Mouse (Mus musculus): ENCODE measurements around the gene Rhod. TPM values are rescaled to one million over a fixed set of nuclear protein-coding genes. Genes with fewer than 3 reads are reported as not detected.

The Rhod gene
- polyA plus RNA-seq, 1 experiment, result 168 TPM

DNA sequence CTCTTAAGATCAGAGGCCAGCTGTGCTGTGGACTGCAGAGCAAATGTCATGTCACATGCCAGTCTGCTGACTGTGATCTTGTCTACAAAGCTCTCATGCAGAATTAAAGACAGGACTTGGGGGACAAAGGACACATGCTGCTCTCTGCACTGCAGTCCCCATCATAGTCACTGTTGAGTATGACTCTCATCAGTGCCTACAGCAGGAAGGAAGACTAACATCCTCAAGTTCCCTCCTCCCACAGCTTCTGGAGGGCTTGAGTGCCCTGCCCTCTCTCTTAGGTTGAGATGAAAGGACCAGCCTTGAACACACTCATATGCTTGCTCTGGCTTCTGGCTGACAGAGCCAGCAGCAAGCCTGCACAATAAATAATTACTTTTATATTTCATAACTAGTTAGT, 21.5 kb downstream of the Rhod start:
- no peak for TF ChIP-seq POLR2A (IDR thresholded peaks at IDR 0.05; ENCODE audit: low read depth, low read length)
- TF ChIP-seq CTCF (IDR thresholded peaks at IDR 0.05; ENCODE audit: extremely low read depth, insufficient read length, insufficient replicate concordance, low read depth, low read length), result no peak
- peak overlapping the region; percentile 63 for H3K27ac ChIP-seq (ENCODE audit: insufficient read depth, low read depth, low read length)
- H3K4me3 ChIP-seq (ENCODE audit: low read depth, low read length), result no peak overlapping the region
- no peaks in the 10 kb centered on the region for H3K27me3 ChIP-seq (ENCODE audit: control insufficient read depth, insufficient read depth, low read length)
- no peaks in the 10 kb centered on the region for H3K36me3 ChIP-seq (ENCODE audit: control insufficient read depth, insufficient read depth, low read length)
- H3K4me1 ChIP-seq (ENCODE audit: control insufficient read depth, insufficient read depth, insufficient read length, low read length), result peaks cover 10% of the 10 kb centered on the region; the same call in 1 of the 2 replicates

DNA sequence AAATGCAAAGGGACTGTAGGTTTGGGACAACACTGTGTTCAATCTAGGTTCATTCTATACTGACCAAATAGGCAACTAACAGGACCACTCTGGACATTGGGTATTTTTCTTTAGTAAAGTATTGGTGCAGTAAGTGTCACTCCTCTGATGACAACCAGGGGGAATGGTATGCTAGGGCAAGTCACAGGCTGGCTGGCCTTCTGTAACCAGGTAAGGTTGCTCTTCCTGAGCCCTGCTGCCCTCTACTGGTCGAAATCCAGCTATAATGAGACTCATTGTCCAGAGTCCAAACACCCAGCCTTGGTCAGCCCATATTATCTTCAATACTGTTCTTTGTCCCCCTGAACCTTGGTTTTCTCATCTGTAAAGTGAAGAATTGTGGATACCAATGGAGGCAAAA, 22.0 kb downstream of the Rhod start:
- Histone ChIP-seq H3K4me3 (ENCODE audit: low read depth, low read length) (no peak overlapping the region), H3K27me3 (ENCODE audit: control insufficient read depth, insufficient read depth, low read length) (no peaks in the 10 kb centered on the region), H3K27ac (ENCODE audit: insufficient read depth, low read depth, low read length) (peak overlapping the region; percentile 63), H3K4me1 (ENCODE audit: control insufficient read depth, insufficient read depth, insufficient read length, low read length) (peaks cover 10% of the 10 kb centered on the region; the same call in 1 of the 2 replicates), H3K36me3 (ENCODE audit: control insufficient read depth, insufficient read depth, low read length) (no peaks in the 10 kb centered on the region)
- 0% methylated on average over 1 of the region's 1 CpGs for WGBS
- TF ChIP-seq POLR2A (IDR thresholded peaks at IDR 0.05; ENCODE audit: low read depth, low read length) (no peak), CTCF (IDR thresholded peaks at IDR 0.05; ENCODE audit: extremely low read depth, insufficient read length, insufficient replicate concordance, low read depth, low read length) (peak; percentile 78; the same call in 1 of the 2 replicates)

DNA sequence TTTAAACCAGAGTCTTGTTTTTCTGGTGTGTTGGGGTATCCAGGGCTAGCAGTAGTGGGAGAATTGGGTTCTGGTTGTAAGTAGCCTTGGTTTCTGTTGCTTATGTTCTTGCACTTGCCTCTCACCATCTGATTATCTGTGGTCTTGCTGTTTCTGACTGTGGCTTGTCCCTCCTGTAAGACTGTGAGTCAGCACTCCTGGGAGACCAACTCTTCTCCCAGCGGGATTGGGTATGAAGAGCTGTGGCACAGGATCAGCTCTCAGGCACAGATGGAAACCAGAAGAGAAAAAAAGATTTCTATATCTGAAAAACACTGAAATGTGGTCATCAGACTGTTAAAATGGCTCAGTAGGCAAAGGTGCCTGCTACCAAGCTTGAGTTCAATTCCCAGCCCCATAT, 24.6 kb downstream of the Rhod start:
- no peak overlapping the region for H3K4me3 ChIP-seq (ENCODE audit: low read depth, low read length)
- no peaks in the 10 kb centered on the region for H3K27me3 ChIP-seq (ENCODE audit: control insufficient read depth, insufficient read depth, low read length)
- no peak overlapping the region for H3K27ac ChIP-seq (ENCODE audit: insufficient read depth, low read depth, low read length)
- H3K4me1 ChIP-seq (ENCODE audit: control insufficient read depth, insufficient read depth, insufficient read length, low read length), result peaks cover 2% of the 10 kb centered on the region; the same call in 1 of the 2 replicates
- no peaks in the 10 kb centered on the region for H3K36me3 ChIP-seq (ENCODE audit: control insufficient read depth, insufficient read depth, low read length)
- TF ChIP-seq POLR2A (IDR thresholded peaks at IDR 0.05; ENCODE audit: low read depth, low read length) (no peak), CTCF (IDR thresholded peaks at IDR 0.05; ENCODE audit: extremely low read depth, insufficient read length, insufficient replicate concordance, low read depth, low read length) (no peak)
- 79% methylated on average over 1 of the region's 1 CpGs for WGBS

DNA sequence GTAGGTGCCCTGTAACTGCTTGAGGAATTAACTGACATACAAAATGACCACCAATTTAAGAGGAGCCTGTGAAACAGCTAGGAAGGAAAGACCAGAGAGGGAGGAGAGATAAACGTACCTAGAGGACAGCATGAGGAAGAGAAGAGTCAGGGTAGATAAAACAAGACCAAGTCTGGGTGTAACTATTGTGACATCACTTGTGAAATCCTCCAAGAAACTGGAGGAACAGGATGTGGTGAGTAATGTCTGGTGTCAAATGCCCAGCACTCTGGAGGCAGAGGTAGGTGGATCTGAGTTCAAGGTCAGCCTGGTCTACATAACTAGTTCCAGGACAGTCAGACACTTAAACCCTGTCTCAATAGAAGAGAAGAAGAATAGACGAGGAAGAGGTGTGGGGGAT, 30.2 kb downstream of the Rhod start:
- no peak for TF ChIP-seq POLR2A (IDR thresholded peaks at IDR 0.05; ENCODE audit: low read depth, low read length)
- no peak for TF ChIP-seq CTCF (IDR thresholded peaks at IDR 0.05; ENCODE audit: extremely low read depth, insufficient read length, insufficient replicate concordance, low read depth, low read length)
- H3K27ac ChIP-seq (ENCODE audit: insufficient read depth, low read depth, low read length), result peak overlapping the region; percentile 46; the same call in 1 of the 2 replicates
- H3K27me3 ChIP-seq (ENCODE audit: control insufficient read depth, insufficient read depth, low read length), result no peaks in the 10 kb centered on the region
- H3K4me3 ChIP-seq (ENCODE audit: low read depth, low read length), result no peak overlapping the region
- H3K4me1 ChIP-seq (ENCODE audit: control insufficient read depth, insufficient read depth, insufficient read length, low read length), result peaks cover 11% of the 10 kb centered on the region; the same call in 1 of the 2 replicates
- no peaks in the 10 kb centered on the region for H3K36me3 ChIP-seq (ENCODE audit: control insufficient read depth, insufficient read depth, low read length)
- WGBS, result 32% methylated on average over 2 of the region's 2 CpGs

DNA sequence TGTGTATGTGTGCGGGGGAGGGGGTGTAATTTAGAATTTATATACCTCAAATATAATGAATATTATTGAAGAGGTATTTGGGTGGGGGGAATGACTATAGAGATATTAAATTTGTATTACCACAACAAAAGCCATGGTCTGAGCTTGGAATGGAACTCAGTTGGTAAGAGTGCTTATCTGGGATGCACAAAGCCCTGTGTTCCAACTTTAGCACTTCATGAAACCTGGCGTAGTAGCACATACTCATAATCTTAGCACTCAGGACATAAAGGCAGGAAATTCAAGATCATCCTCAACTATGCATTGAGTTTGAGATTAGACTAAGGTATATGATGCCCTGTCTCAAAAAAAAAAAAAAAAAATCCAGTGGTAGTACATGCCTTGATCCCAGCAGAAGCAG, 34.4 kb downstream of the Rhod start:
- TF ChIP-seq POLR2A (IDR thresholded peaks at IDR 0.05; ENCODE audit: low read depth, low read length), result no peak
- TF ChIP-seq CTCF (IDR thresholded peaks at IDR 0.05; ENCODE audit: extremely low read depth, insufficient read length, insufficient replicate concordance, low read depth, low read length), result no peak
- Histone ChIP-seq H3K4me1 (ENCODE audit: control insufficient read depth, insufficient read depth, insufficient read length, low read length) (peaks cover 10% of the 10 kb centered on the region; the same call in 1 of the 2 replicates), H3K27me3 (ENCODE audit: control insufficient read depth, insufficient read depth, low read length) (no peaks in the 10 kb centered on the region), H3K27ac (ENCODE audit: insufficient read depth, low read depth, low read length) (no peak overlapping the region), H3K36me3 (ENCODE audit: control insufficient read depth, insufficient read depth, low read length) (no peaks in the 10 kb centered on the region), H3K4me3 (ENCODE audit: low read depth, low read length) (no peak overlapping the region)
- 91% methylated on average over 2 of the region's 2 CpGs for WGBS

DNA sequence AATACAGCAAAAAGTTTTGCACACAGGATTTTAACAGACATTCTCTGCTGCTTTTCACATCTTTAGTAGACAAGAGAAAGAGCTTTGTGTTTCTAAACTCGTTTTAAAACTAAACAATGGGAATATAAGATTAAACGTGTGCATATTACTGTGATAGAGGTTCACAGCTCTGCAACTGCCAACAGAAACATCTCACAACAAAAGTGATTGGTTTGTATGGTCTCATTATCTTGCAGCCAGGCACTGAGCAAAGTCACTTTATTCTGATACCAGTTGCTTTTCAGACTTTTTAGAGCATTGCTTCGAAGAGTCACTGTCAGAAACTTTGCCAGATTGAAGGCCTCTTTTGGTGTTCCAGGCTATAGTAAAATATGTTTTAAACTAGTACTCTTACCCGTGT, 40.3 kb downstream of the Rhod start:
- peaks cover 6% of the 10 kb centered on the region; the same call in 1 of the 2 replicates for H3K4me1 ChIP-seq (ENCODE audit: control insufficient read depth, insufficient read depth, insufficient read length, low read length)
- H3K27ac ChIP-seq (ENCODE audit: insufficient read depth, low read depth, low read length), result no peak overlapping the region
- H3K4me3 ChIP-seq (ENCODE audit: low read depth, low read length), result no peak overlapping the region
- TF ChIP-seq CTCF (IDR thresholded peaks at IDR 0.05; ENCODE audit: extremely low read depth, insufficient read length, insufficient replicate concordance, low read depth, low read length) (no peak), POLR2A (IDR thresholded peaks at IDR 0.05; ENCODE audit: low read depth, low read length) (no peak)
- WGBS, result 58% methylated on average over 4 of the region's 4 CpGs
- no peaks in the 10 kb centered on the region for H3K27me3 ChIP-seq (ENCODE audit: control insufficient read depth, insufficient read depth, low read length)
- no peaks in the 10 kb centered on the region for H3K36me3 ChIP-seq (ENCODE audit: control insufficient read depth, insufficient read depth, low read length)

DNA sequence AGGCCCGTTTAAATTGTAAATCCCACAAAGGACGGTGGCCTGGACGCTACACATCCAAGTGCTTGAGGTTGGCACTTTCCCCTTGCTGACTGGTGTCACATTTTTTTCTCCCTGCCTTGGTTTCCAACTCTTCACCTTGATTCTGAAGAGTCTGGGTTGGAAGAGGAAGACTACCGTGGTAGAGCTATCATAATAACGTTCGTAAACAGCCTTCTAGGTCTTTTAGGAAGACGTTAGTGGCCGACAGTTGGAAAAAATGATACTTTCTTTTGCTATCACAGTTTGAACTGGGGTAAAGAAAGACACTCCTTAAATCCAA, 40.6 kb downstream of the Rhod start:
- no peaks in the 10 kb centered on the region for H3K27me3 ChIP-seq (ENCODE audit: control insufficient read depth, insufficient read depth, low read length)
- H3K4me3 ChIP-seq (ENCODE audit: low read depth, low read length), result peak overlapping the region; percentile 84
- peaks cover 6% of the 10 kb centered on the region; the same call in 1 of the 2 replicates for H3K4me1 ChIP-seq (ENCODE audit: control insufficient read depth, insufficient read depth, insufficient read length, low read length)
- 65% methylated on average over 8 of the region's 8 CpGs for WGBS
- peaks cover 2% of the 10 kb centered on the region; the same call in 1 of the 2 replicates for H3K36me3 ChIP-seq (ENCODE audit: control insufficient read depth, insufficient read depth, low read length)
- H3K27ac ChIP-seq (ENCODE audit: insufficient read depth, low read depth, low read length), result no peak overlapping the region
- no peak for TF ChIP-seq POLR2A (IDR thresholded peaks at IDR 0.05; ENCODE audit: low read depth, low read length)
- TF ChIP-seq CTCF (IDR thresholded peaks at IDR 0.05; ENCODE audit: extremely low read depth, insufficient read length, insufficient replicate concordance, low read depth, low read length), result no peak
